Mouse (Mus musculus): ENCODE data around the gene Slc25a31.

Slc25a31 gene

DNA sequence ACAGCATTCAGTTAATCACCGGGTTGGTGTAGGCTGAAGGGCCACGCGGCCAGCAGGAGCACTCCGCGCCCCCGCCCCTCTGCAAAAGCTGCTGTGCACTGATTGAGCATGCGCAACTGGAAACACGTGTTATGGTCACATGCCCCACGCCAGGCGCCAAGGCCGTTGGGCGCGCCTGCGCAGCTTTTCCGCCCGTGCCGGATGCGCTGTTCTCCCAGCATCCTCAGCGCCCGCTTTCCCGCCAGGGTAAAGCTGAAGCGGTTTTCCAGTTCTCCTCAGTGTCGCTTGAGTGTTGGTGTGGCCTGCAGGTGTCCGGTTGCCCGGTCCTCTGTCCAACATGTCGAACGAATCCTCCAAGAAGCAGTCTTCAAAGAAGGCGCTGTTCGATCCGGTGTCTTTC, at the start of gene Slc25a31:
Slc25a31 (plus strand) TSS at position 201 of the 400 bp plus-strand sequence.
- DNase-seq (ENCODE audit: low read depth, low spot score): no peak

DNA sequence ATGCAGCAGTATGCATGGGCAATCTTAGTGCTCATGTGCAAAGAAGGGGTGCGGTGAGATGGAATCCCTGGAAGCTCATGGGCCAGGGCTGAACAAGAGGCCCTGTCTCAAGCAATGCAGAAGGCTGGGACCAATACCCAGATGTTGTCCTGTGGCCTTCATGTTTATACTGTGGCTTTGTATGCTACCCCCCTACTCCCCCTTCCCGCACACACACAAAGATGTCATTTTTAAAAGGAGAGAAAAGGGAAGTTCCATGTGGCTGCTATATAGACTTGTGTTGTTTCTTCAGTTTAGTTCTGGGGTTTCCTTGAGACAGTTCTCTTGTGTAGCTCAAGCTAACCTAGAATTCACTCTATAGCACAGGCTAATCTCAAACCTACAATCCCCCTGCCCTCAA, 48.4 kb upstream of the Slc25a31 start:
- no peak for DNase-seq (ENCODE audit: low read depth, low spot score)

DNA sequence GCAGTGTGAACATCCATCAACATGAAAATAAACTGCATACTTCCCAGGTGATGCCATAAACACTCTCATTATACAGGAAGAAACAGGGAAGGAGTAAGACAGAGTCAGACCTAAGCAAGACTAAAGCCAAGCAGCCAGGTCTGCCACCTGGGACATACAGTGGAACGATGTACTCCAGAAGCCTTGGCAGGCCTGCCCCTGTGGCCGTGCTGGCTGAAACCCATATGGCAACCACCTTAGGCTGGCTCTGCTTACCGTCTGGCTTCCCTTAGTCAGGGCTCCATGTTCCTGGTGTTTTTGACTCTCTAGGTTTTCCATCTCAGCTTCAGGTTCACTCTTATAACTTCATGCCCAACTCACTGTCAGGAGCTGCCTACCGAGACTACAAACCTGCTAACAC, 42.5 kb upstream of the Slc25a31 start:
- no peak for DNase-seq (ENCODE audit: low read depth, low spot score)

DNA sequence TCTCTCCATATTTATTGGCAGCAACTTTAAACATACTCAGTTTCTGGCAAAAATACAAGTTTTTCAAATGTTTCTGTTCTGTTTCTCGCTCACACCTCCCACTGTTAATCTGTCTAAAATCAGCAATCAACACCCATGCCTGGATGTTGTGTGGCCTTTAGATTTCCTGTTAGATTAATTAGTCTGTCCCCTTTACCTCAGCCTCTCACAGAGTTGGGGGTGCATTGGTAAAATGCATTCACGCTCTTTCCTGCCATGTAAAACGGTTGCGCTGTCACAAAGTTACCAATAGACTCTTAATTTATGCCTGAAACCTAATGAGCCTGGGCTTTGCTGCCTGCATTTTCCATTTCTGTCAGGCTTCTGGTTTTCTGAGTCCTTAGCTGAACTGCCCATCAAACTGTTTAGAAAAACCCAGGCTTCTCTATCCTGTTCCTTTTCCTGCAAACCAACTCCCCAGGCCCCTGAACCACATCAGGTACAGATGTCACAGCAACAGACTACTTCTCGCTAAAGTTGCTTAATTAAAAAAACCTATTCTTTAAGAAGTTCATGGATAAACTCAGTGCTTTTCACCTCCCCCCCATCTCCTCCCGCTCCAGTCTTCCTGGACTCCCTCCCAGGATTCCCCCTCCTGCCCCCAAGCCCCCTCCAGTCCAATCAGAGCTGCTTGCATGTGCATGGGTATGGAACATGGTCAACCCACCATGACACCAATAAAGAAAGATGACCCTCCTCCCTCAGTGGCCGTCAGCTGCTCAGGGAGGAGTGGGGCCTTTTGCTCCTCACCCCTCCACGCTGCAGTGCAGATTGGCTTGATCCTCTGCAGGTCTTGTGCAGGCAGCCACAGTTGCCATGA, 41.6 kb upstream of the Slc25a31 start:
- no peak for DNase-seq (ENCODE audit: low read depth, low spot score)

DNA sequence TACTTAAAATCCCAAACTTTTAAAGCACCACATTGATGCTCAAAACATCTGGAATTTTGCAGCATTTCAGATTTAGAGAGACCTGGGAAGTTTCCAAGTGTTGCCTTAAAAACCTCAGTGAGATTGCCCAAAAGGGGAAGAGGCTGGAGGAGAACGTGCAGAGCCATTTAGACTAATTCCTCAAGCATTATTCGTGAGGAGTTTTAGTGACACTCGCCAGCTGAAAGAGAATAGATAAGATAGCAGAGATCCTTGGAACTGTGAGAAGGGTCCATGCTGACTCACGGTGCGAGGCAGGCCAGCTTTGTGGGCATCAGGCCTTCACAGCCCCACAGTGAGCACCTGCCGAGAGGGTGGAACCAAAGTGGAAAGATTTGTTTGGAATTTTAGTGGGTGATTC, 39.8 kb upstream of the Slc25a31 start:
- no peak for DNase-seq (ENCODE audit: low read depth, low spot score)

DNA sequence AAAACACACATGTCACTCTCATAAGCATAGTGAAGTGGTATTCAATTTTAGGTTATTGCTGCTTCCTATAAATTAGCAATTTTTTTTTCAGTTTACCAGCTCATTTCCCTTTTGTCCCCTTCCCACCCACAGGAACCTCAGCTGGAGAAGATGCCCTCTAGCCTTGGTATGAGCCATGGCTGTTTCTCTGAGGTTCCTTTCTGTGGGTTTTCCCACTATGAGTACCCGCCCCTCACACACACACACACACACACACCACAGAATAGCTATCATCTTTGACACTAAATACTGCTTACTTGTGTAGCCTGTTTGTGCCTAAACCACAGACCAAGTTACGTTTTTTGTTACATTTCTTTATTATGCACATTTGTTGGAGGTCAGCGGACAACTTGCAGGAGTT, 39.3 kb upstream of the Slc25a31 start:
- DNase-seq (ENCODE audit: low read depth, low spot score): no peak

DNA sequence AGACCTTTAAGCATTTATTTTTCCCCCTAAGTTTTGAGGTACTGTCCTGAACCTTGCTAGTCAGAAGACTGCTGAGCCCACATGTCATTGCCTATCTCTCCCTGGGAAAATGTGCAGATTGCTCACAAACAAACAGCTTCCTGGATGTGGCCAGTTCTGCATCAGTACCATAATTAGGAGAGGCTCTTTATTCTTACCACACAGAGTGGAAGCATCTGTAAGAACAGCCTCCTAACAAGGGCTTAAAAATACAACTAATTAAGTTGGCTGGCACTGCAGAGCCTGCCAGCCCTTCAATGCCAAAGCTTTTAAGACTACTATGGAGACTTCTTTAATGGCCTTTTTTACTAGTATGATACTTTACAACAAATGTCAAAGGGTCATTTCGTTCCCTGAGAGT, 35.1 kb upstream of the Slc25a31 start:
- DNase-seq (ENCODE audit: low read depth, low spot score): no peak

DNA sequence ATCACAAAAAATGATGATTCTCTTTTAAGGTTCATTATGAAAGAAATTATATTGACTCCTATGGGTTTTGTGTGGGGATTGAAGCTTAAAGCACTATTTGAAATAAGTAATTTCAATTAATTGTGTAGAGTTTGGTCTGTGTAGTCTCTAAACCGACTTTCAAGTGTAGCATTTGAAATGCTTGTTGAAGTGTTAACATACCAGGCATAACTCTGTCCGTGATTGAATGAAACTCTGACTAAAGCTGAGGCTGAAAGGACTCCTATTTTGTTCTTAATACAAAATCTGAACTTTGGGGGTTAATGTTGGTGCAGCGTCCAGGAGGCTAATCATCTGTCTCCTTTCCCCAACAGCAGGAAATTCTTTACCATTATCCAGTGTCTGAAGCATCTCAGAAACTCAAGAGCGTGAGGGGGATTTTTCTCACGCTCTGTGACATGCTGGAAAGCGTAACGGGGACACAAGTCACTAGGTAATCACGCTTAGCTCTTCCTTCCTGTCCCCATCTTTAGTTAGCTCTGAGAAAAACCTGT, 33.7 kb upstream of the Slc25a31 start:
- no peak for DNase-seq (ENCODE audit: low read depth, low spot score)

DNA sequence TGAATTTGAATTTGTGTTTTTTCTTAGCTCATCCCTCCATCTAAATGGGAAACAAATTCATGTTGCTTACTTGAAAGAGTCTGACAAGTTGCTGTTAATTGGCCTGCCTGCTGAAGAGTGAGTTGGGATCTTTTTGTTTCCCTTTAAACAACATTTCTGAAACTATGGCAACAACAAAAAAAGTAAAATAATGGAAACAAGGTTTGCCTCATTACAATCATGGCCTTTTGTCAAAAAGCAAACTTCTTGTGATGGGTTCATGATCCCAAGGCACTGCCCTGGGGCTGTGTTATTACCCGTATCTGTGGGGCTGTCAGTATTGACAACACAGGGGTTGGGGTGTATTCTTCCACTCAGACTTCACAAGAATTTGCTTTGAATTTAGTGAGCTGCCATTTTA, 29.8 kb upstream of the Slc25a31 start:
- no peak for DNase-seq (ENCODE audit: low read depth, low spot score)

DNA sequence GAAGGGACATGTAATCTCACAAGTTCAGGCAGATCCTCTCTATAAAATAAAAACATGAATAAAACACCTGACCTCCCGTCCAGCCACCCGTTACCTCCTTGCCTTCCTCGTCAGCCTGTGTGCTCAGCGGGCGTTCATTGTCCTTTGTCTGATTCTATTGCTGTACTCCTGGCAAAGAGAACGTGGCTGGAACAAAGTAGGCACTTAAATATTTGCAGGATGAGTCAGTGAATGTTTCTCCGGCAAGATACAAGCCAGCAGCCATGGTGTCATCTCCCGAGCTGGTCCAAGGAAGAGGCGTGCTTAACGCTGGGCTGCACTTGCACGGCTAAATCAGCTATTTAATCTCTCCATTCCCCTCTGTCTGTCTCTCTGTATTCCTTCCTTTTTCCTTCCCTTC, 26.3 kb upstream of the Slc25a31 start:
- peak; percentile 91 for DNase-seq (ENCODE audit: low read depth, low spot score)

DNA sequence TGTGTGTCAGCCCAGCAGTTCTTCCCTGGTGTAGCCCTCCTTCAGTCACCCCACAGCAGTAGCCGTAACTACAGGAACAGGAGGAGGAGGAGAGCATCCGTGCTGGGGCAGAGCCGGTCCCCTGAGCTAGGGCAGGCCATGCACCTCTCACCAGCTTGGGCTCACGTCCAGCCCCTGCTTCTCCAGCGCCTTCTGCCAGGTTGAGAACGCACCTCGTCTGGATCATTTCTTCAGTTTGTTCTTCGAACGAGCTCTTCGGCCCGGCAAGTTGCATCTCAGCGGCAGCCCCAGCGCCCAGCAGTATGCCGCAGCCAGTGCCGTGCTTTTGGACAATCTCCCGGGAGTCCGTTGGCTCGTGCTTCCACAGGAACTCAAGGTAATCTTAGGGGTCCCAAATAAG, 25.5 kb upstream of the Slc25a31 start:
- no peak for DNase-seq (ENCODE audit: low read depth, low spot score)

DNA sequence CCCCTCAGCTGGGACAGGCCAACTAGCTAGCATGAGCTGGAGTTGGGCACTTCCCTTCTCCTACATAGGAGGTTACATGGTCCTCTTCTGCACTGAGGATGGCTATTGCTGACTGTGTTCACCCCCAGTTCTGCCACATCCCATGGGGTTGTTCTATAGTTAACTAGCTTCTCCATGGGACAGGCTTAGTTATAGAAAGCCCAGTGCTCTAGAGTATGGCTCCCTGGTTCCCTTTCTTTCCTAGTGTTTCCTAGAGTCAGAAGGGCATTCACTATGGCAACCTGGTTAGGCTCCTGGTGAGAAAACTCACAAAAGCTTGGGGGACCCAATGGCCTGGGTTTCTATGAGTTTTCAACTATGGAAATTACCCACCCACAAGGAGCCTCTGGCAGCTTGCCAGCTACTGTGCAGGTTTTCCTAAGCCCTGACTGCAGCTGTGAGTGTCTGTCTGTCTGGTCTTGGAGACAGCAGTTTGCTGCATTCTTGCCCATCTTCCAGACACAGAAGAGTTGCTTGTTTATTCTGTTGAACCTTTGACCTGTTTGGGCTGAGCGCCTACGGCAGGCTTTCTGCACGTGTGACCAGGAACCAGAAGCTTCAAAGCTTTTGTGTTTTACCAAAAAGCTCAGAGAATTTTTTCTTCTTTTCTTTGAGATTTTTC, 22.7 kb upstream of the Slc25a31 start:
- peak; percentile 66 for DNase-seq (ENCODE audit: low read depth, low spot score)

DNA sequence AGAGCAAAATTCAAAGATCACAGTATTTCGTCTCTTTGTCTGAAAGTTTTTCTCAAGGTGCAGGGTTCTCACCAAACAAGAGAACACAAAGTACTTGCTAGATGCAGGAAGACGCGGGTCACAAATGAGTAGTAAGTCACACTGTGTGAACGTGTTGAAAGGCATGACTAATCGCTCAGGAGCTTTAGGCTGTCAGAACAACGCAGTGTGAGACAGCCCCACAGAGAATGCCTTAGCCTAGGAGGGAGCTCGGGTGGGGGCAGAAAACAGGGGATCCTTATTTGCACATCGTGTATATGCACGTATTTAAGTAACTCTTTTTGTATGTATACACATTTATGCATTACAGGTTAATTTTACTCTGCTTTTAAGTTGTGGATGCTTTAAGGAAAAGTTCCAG, 21.8 kb upstream of the Slc25a31 start:
- peak; percentile 73 for DNase-seq (ENCODE audit: low read depth, low spot score)

DNA sequence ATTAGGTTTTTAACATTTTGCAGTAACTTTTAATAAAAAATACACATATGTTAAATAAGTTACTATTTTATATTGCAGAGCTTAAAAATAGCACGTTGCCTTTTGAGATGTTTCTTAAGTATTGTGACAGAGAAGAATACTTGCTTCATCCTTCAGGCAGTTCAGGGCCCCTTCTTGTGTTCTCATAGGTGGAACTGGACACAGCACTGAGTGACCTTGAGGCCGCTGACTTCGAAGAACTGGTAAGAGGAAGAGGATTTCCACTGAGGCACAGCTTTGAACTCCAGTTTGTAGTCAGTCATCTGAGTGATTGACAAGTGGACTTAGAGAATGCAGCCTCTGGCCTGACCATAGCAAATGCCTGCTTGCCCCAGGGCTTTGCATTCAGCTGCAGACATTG, 21.1 kb upstream of the Slc25a31 start:
- DNase-seq (ENCODE audit: low read depth, low spot score): peak; percentile 42

DNA sequence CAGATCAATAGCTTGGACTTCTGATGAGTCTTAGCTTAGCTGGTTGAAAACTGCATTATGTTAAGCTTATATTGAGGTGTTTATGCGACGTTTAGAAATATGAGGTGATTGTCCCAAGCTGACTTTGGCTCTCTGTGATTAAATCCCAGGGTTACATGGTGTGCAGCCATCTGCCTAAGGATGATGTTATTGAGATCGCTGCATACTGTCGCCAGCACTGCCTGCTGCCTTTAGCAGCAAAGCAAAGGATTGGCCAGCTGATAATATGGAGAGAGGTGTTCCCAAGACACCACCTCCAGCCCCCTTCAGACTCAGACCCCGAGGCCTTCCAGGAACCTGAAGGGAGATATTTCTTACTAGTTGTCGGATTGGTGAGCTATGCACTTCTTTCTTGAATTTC, 17.1 kb upstream of the Slc25a31 start:
- DNase-seq (ENCODE audit: low read depth, low spot score): no peak

DNA sequence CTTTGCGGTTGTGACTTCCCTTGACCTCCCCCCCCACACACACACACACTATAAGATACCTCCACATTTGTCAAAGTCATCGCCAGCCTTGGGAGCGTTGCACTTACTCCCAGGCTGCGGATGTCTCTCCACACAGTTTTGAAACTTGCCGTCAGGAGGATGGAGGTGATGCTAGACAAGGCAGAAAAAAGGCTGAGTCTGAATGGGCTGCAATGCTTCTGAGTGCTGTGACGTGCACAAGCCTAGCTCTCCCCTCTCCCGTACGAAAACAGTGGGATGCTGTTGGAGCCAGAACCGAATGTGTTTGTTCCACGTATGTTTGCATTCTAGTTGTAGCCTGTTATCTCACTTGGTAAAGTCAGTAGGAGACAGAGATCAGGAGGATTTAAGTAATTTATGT, 15.2 kb upstream of the Slc25a31 start:
- no peak for DNase-seq (ENCODE audit: low read depth, low spot score)

DNA sequence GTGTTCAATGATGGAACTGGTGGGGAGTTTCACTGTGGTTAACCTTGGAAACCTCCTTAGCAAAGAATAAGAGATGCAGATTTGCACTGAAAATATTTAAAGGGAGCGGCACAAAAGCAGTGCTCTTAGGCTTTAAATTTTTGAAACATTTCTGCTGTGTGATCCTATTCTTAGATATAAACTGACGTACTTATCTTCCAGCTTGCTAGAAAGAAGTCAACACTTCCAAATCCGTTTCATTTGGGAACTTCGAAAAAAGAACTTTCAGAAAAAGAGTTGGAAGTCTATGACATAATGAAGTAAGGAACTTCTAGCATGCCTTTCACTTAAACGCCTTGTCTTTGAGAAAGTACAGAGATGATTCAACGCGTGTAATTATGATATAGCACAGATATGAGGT, 14.7 kb upstream of the Slc25a31 start:
- DNase-seq (ENCODE audit: low read depth, low spot score): no peak

DNA sequence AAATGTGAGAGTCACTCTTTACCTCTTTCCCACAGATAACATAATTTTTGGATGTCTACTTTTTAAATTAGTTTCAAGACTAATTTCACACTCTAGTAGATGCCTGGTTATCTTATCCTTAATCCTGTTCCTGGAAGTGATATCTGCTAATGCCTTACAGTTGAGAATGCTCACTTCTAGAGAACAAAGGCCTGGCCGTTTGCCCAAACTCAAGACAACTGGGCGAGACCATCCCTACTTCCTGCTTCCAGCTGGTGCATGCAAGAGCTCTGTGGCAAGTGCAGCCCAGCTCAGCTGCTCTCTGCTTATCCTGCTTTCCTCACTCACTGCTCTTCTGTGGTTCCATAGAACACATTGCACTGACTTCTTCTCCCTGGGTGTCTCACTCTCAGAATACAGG, 14.2 kb upstream of the Slc25a31 start:
- no peak for DNase-seq (ENCODE audit: low read depth, low spot score)

DNA sequence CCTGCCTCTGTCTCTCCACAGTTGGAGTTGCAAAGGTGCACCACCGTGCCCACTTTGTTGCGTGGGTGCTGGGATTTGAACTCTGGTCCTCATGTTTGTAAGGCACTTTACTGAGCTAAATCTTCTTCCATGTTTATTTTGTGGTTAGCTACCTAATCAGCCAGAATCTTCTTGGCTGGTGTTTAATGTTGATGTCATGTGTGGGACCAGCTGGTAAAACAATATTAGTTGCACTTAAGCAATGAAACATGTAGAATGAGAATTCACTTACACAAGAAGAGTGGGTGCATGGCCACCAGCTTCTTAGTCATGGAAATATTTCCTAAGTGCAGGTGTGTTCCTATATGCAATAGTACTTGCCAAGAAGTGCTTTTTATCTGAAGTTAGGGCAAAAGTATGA, 13.5 kb upstream of the Slc25a31 start:
- DNase-seq (ENCODE audit: low read depth, low spot score): no peak

DNA sequence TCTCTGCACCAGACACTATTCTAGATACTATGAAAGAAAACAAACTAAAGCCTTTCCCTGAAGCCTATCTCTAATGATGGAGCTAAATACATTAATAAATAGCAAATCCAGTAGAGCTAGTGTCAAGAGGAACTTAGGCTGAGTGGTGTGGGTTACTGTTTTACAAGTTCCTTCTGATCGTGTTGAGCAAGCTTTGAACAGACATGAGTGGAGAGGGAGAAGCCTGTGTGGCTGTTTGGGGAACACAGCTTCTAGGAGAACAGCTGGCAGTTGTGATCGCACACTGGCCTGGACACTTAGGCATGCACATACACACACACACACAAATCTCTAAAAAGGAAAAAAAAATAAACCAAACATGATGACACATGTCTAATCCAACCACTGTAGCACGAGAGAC, 9.8 kb upstream of the Slc25a31 start:
- no peak for DNase-seq (ENCODE audit: low read depth, low spot score)

DNA sequence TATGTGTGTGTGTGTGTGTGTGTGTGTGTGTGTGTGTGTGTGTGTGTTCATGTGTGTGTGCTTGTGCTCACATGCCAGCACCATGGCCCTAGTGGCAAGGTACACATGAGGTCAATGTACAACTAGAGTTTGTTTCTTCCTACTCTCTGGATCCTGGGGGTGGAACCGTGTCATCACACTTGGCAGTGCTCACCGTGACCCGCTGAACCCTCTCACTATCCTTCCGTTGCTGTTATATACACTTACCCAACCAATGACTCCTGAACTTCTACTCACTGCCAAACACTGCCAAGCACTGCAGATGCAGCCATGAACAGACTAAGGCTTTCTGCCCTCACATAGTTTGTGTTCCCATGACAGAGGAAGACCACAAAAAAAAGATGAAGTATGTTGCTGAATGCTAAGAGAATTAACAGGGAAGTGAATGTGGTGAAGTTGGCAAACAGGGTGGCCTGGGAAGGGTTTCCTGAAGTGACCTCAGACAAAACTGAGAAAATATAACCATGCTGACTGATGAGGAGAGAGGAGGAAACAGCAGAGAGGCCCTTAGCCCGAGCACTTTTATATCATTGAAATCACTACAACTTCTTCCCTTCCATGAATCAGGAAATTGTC, 3.7 kb upstream of the Slc25a31 start:
- DNase-seq (ENCODE audit: low read depth, low spot score): no peak

DNA sequence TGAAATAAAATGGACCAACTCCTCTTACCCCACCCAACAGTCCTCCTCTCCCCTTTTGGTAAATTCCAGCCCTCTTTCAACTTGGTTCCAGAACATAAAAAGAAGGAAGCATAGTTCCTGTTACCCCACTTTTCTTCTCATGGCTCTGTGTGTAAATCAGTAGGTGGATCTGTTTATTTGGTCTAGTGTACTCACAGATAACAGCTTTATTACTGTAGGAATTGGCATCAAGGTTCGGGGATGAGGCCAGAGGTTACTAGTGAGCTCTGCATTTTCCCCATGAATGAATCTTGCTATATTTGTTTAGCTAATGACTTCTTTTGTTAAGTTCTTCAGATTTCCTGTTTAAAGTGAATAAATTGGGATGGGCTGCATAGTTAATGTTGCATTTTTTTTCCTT, 7.4 kb downstream of the Slc25a31 start:
- DNase-seq (ENCODE audit: low read depth, low spot score): no peak

DNA sequence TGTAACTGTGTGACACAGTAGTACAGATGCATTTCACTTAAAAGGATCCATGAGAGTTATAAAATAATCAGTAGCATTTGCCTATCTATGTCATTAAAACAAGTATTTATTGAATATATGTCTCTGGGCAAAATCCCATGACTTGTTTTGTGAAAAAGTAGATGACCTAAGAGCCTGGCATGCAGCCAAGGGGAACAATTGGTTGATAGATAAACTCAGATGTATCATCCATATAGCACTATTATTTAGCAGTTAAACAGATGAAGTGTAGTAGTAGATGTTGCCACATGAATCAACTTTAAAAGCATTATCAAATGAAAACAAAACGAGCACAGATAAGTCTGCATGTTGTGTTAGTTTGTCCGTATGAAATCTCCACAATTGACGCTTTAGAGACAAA, 10.4 kb downstream of the Slc25a31 start:
- peak; percentile 6 for DNase-seq (ENCODE audit: low read depth, low spot score)
